Mouse (Mus musculus) heart, embryonic 12.5 days (tissue): Measurements from ENCODE around the gene Opcml. TPM values are rescaled to one million over a fixed set of nuclear protein-coding genes. Genes with fewer than 3 reads are reported as not detected.

ENCODE experiments used
- ATAC-seq: fragments of 200-750 bp; cut with Nextera tagmentation; 2 replicates; pipeline ENCODE4 v1.8.0; 2017; ENCODE audit warnings: moderate TSS enrichment, moderate library complexity; ENCODE audit not compliant: insufficient number of reproducible peaks, low FRiP score
- H3K27ac ChIP-seq: fragments of 300-500 bp; sonication (generic); 2 replicates; pipeline ENCODE4 v1.5.1; 2016; ENCODE audit warnings: mild to moderate bottlenecking, moderate library complexity; ENCODE audit not compliant: poor library complexity, severe bottlenecking
- H3K27me3 ChIP-seq: fragments of 300-500 bp; sonication (generic); replicated peaks from 2 replicates; pipeline ENCODE4 v1.6.1; 2016; ENCODE audit warnings: mild to moderate bottlenecking, moderate library complexity
- H3K36me3 ChIP-seq: fragments of 300-500 bp; sonication (generic); 2 replicates; pipeline ENCODE4 v1.6.1; 2016; ENCODE audit warnings: mild to moderate bottlenecking, moderate library complexity
- H3K4me1 ChIP-seq: fragments of 300-500 bp; sonication (generic); replicated peaks from 2 replicates; pipeline ENCODE4 v1.6.1; 2016; ENCODE audit warnings: mild to moderate bottlenecking
- H3K4me2 ChIP-seq: fragments of 300-500 bp; sonication (generic); 2 replicates; pipeline ENCODE4 v1.6.1; 2016; ENCODE audit warnings: mild to moderate bottlenecking, moderate library complexity
- H3K4me3 ChIP-seq: fragments of 300-500 bp; sonication (generic); 2 replicates; pipeline ENCODE4 v1.5.1; 2016; ENCODE audit warnings: mild to moderate bottlenecking
- H3K9ac ChIP-seq: fragments of 300-500 bp; sonication (generic); 2 replicates; pipeline ENCODE4 v1.6.1; 2016; ENCODE audit warnings: mild to moderate bottlenecking, moderate library complexity
- H3K9me3 ChIP-seq: fragments of 300-500 bp; sonication (generic); replicated peaks from 2 replicates; pipeline ENCODE4 v1.6.1; 2016; ENCODE audit warnings: mild to moderate bottlenecking, moderate library complexity
- WGBS: fragments of 180-500 bp; shearing (Covaris S2); methylation state at CpG from one replicate; pipeline ENCODE4 v1.1.7; 2016; 5-methylcytosine and 5-hydroxymethylcytosine counted together
- polyA plus RNA-seq: library from polyadenylated mRNA; unstranded; fragments of >200 nt; fragmentation: Nextera tagmentation; extraction: Ambion mirVana; gene quantifications from 2 replicates; pipeline ENCODE4 v1.2.1, GENCODE M21; 2016

Opcml gene
- polyA plus RNA-seq, 1 experiment from 2014 or later = 1.4 TPM

DNA sequence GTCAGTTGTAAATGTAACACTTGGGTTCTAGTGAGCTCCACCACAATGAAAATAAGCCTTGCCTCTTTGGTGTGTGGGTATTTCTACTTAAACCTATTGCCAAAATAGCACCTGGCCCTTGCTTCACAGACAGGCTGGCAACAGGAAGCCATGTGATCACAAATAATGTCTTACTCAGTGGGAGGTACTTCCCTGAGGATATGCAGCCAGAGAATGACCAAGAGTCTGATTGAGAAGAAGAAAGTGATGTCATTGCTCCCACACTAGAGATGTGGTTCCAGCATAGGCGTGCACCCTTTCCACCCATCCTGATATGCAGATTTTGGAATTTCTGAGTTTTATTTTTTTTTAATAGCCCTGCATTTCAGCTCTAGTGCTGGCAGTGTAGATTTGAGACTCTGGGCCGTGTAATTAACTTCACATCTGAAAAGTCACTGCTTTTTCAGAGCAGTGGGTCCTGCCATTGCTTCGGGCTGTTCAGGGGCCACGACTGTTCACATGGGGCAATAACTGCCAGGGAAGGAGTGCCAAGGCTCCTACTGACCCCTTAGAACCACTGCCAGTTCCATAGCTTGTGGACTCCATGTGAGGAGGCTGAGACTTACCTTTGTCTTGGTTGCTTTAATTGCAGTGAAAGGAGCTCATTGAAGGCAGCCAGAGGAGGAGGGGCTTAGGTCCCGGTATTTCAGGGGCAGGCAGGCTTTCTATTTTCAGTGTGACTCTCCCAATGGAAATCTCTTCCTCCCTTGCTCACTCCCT is 649.0 kb downstream of the Opcml start:
- Histone ChIP-seq H3K9ac (no peak overlapping the region), H3K4me3 (no peak overlapping the region), H3K4me2 (no peak overlapping the region), H3K27ac (no peak overlapping the region), H3K4me1 (peaks cover 10% of the 10 kb centered on the region), H3K9me3 (no peaks in the 10 kb centered on the region), H3K36me3 (no peaks in the 10 kb centered on the region), H3K27me3 (no peaks in the 10 kb centered on the region)
- ATAC-seq = no peak
- 61% methylated on average over 5 of the region's 5 CpGs for WGBS

DNA sequence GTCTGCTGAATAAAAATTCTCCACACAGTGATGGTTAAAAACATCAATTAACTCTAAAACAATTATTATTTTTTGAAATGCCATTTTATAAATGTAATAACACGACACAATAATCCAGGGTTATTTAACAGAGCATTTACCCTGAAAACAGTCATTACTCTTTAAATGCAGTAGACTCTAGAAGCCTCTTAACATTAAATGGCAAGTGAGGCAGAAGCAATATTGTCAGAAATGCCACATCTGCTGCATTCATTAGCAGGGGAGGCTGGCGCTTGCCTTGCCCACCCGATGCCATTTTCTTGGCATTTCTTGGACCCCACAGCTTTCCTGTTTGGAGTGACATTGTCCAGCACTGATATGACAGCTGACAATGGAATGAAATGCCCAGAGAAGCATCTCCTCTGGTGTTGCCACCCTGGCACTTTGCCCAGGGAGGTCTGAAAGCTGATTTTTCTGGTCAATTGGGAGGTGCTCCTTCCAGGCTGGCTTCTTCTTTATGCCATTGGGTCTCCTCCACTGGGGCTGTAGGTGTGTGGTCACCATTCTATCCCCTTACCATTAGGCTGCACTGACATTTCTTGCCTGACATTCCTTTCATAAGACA is 649.7 kb downstream of the Opcml start:
- Histone ChIP-seq H3K36me3 (no peaks in the 10 kb centered on the region), H3K27me3 (no peaks in the 10 kb centered on the region), H3K4me1 (peaks cover 10% of the 10 kb centered on the region), H3K4me2 (no peak overlapping the region), H3K9ac (no peak overlapping the region), H3K9me3 (no peaks in the 10 kb centered on the region), H3K27ac (no peak overlapping the region), H3K4me3 (no peak overlapping the region)
- ATAC-seq = no peak
- 79% methylated on average over 3 of the region's 3 CpGs for WGBS

DNA sequence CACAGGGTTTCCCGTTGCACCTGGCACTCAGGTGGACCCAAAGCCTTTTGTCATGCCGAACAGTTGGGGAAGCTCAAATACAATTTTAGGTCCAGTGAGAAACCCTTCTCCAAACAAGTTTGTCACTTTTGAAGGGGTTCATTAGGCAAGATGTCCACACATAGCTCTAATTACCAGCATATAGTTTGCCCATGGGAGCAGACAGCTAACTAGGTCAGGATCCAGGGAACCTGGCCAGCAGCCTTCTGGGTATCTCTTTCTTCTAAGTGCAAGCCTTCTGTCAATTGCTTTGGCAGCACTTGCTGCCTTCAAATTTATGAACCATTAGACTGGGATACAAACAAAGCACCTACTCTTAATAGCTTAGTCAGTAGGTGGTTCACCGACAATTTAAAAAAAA is 653.9 kb downstream of the Opcml start:
- Histone ChIP-seq H3K9ac (no peak overlapping the region), H3K4me1 (peaks cover 10% of the 10 kb centered on the region), H3K4me3 (no peak overlapping the region), H3K36me3 (no peaks in the 10 kb centered on the region), H3K27ac (no peak overlapping the region), H3K4me2 (no peak overlapping the region), H3K9me3 (no peaks in the 10 kb centered on the region), H3K27me3 (no peaks in the 10 kb centered on the region)
- 78% methylated on average over 3 of the region's 3 CpGs for WGBS
- no peak for ATAC-seq

DNA sequence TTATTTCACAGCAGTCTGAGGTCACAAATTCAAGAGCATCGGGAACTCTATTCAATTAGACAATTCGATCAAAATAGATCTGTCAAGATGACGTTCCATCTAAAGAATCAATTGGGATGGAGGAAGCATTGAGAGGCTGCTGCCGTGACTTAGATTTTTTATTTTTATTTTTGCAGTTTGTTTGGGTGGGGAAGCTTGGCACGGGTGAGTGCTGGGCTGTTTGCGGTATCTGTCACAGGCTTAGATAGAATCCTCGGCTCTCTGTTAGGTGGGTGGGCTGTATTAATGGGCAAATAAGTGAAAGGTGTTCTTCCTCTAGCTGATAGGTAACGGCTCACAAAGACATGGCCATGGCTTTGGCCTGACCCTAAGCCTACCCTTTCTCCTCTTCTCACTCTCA is 654.4 kb downstream of the Opcml start:
- Histone ChIP-seq H3K27me3 (no peaks in the 10 kb centered on the region), H3K4me3 (no peak overlapping the region), H3K27ac (no peak overlapping the region), H3K4me1 (peaks cover 5% of the 10 kb centered on the region), H3K36me3 (no peaks in the 10 kb centered on the region), H3K9ac (no peak overlapping the region), H3K4me2 (no peak overlapping the region), H3K9me3 (no peaks in the 10 kb centered on the region)
- ATAC-seq = no peak
- WGBS = 74% methylated on average over 8 of the region's 8 CpGs

DNA sequence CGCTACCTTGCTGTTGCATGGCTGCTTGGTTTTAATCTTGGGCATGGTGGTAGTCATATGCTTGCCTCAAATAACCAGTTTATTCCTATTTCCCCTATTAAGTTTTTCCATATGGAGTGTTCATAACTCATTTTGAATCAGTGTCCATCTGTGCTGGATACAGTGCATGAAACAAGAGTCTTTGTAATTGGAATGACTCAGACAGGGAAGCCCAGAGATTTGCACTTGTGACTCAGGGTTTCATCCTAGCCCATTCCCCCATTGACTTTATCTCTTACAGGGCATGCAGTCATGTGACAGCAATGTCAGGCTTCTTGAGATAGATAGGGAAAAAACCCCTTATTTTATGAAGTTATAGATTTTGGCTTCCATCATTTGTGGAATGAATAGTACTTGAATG is 655.3 kb downstream of the Opcml start:
- H3K4me2 ChIP-seq = no peak overlapping the region
- H3K36me3 ChIP-seq = no peaks in the 10 kb centered on the region
- no peak overlapping the region for H3K9ac ChIP-seq
- no peak overlapping the region for H3K4me3 ChIP-seq
- H3K4me1 ChIP-seq = no peaks in the 10 kb centered on the region
- ATAC-seq = no peak
- 86% methylated on average over 1 of the region's 1 CpGs for WGBS
- H3K9me3 ChIP-seq = no peaks in the 10 kb centered on the region
- H3K27me3 ChIP-seq = no peaks in the 10 kb centered on the region
- no peak overlapping the region for H3K27ac ChIP-seq

DNA sequence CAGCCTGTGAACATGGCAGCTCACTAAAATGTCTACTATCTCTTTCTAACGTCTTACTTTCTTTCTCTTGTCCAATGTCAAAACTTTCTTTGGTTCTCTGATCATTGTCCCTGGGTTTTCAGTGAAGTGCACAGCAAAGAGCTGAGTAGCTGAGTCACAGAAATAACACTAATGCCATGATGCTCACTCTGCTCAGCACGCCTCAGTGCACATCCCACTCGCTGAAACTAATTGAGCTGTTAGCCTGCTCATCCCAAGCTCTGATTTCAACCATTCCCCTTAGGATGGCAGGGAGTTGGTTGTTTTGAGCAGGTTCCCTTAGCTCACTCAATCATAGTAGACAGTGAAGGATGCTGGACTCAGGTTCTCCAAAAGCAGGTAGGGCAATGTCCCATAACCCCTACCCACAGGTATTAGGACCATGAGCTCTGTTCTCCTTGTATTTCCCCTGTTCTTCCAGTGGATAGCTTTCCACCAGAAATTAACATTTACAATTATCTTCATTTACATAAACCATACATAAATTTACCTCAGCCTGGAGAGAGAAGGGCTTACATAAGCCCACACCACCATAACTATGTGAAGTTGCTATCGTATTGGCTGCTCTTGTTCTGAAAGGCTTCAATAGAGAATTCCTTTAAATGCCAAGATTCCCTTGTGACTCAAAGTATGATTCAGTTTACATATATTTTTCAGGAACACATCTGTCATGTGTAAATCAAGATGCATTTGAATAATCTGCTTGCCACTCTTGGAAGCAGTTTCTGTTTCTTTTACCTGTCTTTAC is 655.9 kb downstream of the Opcml start:
- no peaks in the 10 kb centered on the region for H3K27me3 ChIP-seq
- H3K9ac ChIP-seq = no peak overlapping the region
- no peak overlapping the region for H3K27ac ChIP-seq
- ATAC-seq = no peak
- H3K36me3 ChIP-seq = no peaks in the 10 kb centered on the region
- H3K4me1 ChIP-seq = no peaks in the 10 kb centered on the region
- 80% methylated on average over 4 of the region's 4 CpGs for WGBS
- H3K4me3 ChIP-seq = no peak overlapping the region
- H3K9me3 ChIP-seq = no peaks in the 10 kb centered on the region
- H3K4me2 ChIP-seq = no peak overlapping the region

DNA sequence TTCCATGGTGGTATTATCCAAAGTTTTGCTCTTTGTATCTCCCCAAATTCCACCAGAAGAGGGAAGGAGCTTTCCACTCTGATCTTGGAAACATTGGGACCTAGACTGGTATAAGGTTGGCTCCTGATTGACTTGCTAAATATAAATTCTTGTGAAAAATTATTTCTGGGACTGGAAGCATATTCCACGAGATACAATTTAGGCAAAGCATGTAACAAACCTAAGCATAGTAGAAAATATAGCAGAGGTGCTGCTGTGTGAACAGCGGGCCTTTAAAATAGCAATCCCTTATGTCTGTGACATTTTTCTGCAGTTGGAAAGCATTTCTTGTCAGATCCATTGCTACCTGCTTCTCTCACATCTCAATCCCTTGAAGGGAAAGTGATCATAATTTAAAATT is 661.9 kb downstream of the Opcml start:
- Histone ChIP-seq H3K4me3 (no peak overlapping the region), H3K36me3 (no peaks in the 10 kb centered on the region), H3K4me2 (no peak overlapping the region), H3K27ac (no peak overlapping the region), H3K9me3 (no peaks in the 10 kb centered on the region), H3K4me1 (no peaks in the 10 kb centered on the region), H3K9ac (no peak overlapping the region), H3K27me3 (no peaks in the 10 kb centered on the region)
- ATAC-seq = no peak
- 63% methylated on average over 2 of the region's 2 CpGs for WGBS

DNA sequence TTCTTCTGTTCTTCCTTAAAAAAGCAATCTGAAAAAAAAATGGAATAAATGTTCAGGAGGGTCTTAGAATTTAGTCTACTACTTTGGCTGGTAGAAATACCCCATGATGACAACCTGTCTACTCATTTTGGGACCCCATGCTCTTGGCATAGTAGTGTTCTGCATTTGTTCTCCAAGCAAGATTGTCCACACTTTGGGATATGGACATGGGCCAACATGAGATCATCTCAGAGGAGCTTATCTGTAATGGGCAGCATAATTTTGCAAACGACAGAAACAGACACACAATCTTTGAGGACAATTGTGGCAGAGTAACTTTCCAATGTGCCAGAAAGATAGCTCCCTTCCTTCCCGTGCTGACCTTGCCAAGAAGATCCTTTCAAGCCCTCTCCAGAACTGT is 662.5 kb downstream of the Opcml start:
- Histone ChIP-seq H3K4me2 (no peak overlapping the region), H3K9me3 (no peaks in the 10 kb centered on the region), H3K4me1 (no peaks in the 10 kb centered on the region), H3K4me3 (no peak overlapping the region), H3K9ac (no peak overlapping the region), H3K27ac (no peak overlapping the region), H3K27me3 (no peaks in the 10 kb centered on the region), H3K36me3 (no peaks in the 10 kb centered on the region)
- ATAC-seq = no peak
- WGBS = 34% methylated on average over 2 of the region's 2 CpGs

DNA sequence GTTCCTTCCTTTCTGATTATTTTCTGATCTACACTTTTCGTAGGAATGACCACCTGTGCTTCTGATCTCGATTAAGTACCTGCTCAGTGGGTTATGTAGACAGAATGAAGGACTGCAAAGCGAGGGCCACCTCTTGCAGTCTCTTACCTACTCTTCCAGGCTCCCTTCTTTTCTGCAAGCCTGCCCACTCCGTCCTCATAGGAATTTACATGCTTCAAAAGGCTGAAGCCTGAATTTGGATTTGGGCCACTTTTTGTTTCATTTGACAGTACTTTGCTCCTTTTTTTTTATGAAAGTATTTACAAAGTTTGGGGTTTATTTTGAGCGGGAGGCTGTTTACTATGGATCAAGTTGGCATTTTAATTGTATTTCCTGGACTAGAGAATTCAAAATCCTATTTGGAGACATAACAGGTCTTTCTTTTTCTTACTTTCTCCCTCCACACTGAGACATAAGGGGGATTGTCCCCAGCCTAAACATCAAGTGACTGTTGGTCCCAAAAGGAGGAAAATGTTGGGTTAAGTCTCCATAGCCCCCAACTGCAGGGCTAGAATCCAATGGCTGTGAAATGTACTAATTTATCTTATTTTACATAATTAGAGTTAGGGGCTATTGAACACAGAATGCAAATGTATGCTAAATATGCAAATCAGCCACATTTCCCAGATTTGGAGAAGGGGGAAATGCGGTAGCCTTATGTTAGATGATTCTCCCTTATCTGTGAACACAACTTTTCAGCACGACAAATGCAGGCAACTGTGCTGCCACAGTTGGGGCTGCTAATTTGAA is 667.6 kb downstream of the Opcml start:
- Histone ChIP-seq H3K4me1 (no peaks in the 10 kb centered on the region), H3K9ac (no peak overlapping the region), H3K4me3 (no peak overlapping the region), H3K9me3 (no peaks in the 10 kb centered on the region), H3K27ac (no peak overlapping the region), H3K36me3 (no peaks in the 10 kb centered on the region), H3K27me3 (no peaks in the 10 kb centered on the region), H3K4me2 (no peak overlapping the region)
- WGBS = 62% methylated on average over 7 of the region's 7 CpGs
- ATAC-seq = no peak

DNA sequence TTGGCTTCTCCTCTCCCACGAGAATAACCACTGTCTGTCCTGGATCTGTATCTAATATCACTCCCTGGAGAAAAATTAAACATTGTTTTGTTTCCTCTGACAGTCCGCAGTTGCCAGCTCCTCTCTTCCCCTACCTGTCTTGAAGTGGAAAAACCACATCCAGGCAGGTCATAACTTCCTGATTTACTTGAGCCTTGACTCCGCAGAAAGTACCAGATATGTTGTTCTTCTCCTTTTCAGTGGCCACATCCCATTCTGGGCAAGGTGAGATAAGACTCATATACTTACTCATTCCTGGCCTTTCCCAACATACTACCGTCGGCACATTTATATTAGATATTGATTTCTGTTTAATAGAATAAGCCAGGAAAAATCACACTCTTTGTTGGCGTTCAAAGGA is 673.0 kb downstream of the Opcml start:
- H3K4me2 ChIP-seq = no peak overlapping the region
- no peaks in the 10 kb centered on the region for H3K4me1 ChIP-seq
- ATAC-seq = no peak
- H3K4me3 ChIP-seq = no peak overlapping the region
- no peak overlapping the region for H3K27ac ChIP-seq
- H3K36me3 ChIP-seq = no peaks in the 10 kb centered on the region
- no peaks in the 10 kb centered on the region for H3K9me3 ChIP-seq
- WGBS = 75% methylated on average over 6 of the region's 6 CpGs
- H3K9ac ChIP-seq = no peak overlapping the region
- H3K27me3 ChIP-seq = no peaks in the 10 kb centered on the region

DNA sequence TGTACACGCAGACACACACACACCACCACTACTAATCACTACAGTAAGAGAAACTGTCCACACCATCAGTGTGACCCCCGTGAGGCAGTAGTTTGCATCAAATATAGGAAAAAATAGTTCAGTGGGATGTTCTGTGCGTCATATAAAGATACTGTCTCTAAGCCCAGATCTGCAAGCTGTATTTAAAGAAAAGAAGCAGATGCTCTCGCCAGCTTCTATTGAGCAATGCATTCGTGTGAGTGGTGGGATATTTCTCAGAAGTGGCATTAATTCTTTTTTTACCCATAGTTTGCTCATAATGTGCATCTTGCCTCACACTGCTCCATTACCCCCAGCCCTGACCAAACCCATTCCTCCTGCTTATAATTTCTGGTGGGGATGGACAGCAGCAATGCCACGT is 678.8 kb downstream of the Opcml start:
- WGBS = 82% methylated on average over 6 of the region's 6 CpGs
- Histone ChIP-seq H3K4me2 (no peak overlapping the region), H3K27me3 (no peaks in the 10 kb centered on the region), H3K4me1 (no peaks in the 10 kb centered on the region), H3K4me3 (no peak overlapping the region), H3K9me3 (no peaks in the 10 kb centered on the region), H3K36me3 (no peaks in the 10 kb centered on the region), H3K9ac (no peak overlapping the region), H3K27ac (no peak overlapping the region)
- no peak for ATAC-seq
